Mouse (Mus musculus) pancreas, adult 10 weeks (tissue): ENCODE measurements around the gene Cntln. TPM values are rescaled to one million over a fixed set of nuclear protein-coding genes. Genes with fewer than 3 reads are reported as not detected.

Source experiments
- polyA plus RNA-seq: library from polyadenylated mRNA; stranded (reverse); fragments of 350-450 nt; fragmentation: Illumina TruSeq; extraction: RNeasy Lipid Tissue Mini Kit (QIAGEN cat#74804); gene quantifications from one replicate; pipeline ENCODE4 v1.2.3, GENCODE M21; 2015; ENCODE audit warnings: low read depth, low replicate concordance; ENCODE audit not compliant: insufficient read depth

Gene Cntln
- 2.4 TPM for polyA plus RNA-seq

DNA sequence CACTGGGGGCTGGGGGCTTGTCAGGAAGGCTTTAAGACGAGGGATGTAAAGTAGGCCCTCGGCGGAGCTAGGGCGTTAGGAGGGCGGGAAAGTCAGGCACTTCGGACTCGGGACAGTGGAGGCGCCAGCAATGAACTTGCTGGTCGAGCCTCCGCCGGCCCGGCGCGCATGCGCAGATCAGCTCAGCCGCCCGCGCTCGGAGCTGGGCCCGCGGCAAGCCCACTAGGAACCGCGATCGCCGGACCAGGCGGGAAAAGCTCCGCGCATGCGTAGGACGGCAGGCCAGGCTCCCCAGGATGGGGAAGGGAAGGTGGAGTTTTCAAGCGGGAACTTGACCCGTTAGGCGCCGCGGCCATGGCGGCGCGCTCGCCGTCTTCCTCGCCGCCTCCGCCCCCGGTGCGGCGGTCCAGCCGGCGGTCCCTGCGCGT is at the start of gene Cntln:
TSS of gene Cntln (plus strand) at position 199 of the 428 bp plus-strand sequence.

Other genes starting within 250 kb of the Cntln start
- 0.92 TPM for gene Bnc2, start 209.0 kb upstream of the Cntln start, polyA plus RNA-seq